Mouse (Mus musculus) intestine, postnatal 0 days (tissue): ENCODE data around the gene Sipa1l1. TPM values are rescaled to one million over a fixed set of nuclear protein-coding genes. Genes with fewer than 3 reads are reported as not detected.

ENCODE experiments used
- ATAC-seq: fragments of 200-750 bp; cut with Nextera tagmentation; 2 replicates; pipeline ENCODE4 v1.8.0; 2017; ENCODE audit warnings: mild to moderate bottlenecking, moderate TSS enrichment, moderate library complexity
- H3K27ac ChIP-seq: fragments of 300-500 bp; sonication (generic); 2 replicates; pipeline ENCODE4 v1.5.1; 2014; ENCODE audit warnings: mild to moderate bottlenecking, low read depth, low read length, moderate library complexity
- H3K27me3 ChIP-seq: fragments of 300-500 bp; sonication (generic); replicated peaks from 2 replicates; pipeline ENCODE4 v1.6.1; 2014; ENCODE audit warnings: low read length, mixed read lengths; ENCODE audit not compliant: control insufficient read depth, insufficient read depth
- H3K36me3 ChIP-seq: fragments of 300-500 bp; sonication (generic); 2 replicates; pipeline ENCODE4 v1.6.1; 2014; ENCODE audit warnings: mild to moderate bottlenecking, moderate library complexity; ENCODE audit not compliant: control insufficient read depth, insufficient read depth
- H3K4me1 ChIP-seq: fragments of 300-500 bp; sonication (generic); replicated peaks from 2 replicates; pipeline ENCODE4 v1.6.1; 2014; ENCODE audit warnings: antibody characterized with exemption, low read length, mixed read lengths; ENCODE audit not compliant: control insufficient read depth, insufficient read depth
- H3K4me2 ChIP-seq: fragments of 300-500 bp; sonication (generic); replicated peaks from 2 replicates; pipeline ENCODE4 v1.6.1; 2014; ENCODE audit warnings: low read depth, mild to moderate bottlenecking, moderate library complexity
- H3K4me3 ChIP-seq: fragments of 300-500 bp; sonication (generic); 2 replicates; pipeline ENCODE4 v1.5.1; 2014; ENCODE audit warnings: low read depth, low read length
- H3K9ac ChIP-seq: fragments of 300-500 bp; sonication (generic); 2 replicates; pipeline ENCODE4 v1.6.1; 2014; ENCODE audit warnings: mild to moderate bottlenecking, low read depth, low read length
- H3K9me3 ChIP-seq: fragments of 300-500 bp; sonication (generic); 2 replicates; pipeline ENCODE4 v1.6.1; 2016; ENCODE audit warnings: mixed run types; ENCODE audit not compliant: control insufficient read depth
- CTCF ChIP-seq: sonication (generic); IDR thresholded peaks from 2 replicates; pipeline ENCODE4 v1.5.1; 2016; ENCODE audit warnings: low read depth, mild to moderate bottlenecking, control low read depth, antibody characterized with exemption, moderate library complexity
- WGBS: fragments of 180-500 bp; shearing (Covaris S2); extraction: QIAGEN DNeasy Blood & Tissue Kit; methylation state at CpG from one replicate; pipeline ENCODE4 v1.1.7; 2014; 5-methylcytosine and 5-hydroxymethylcytosine counted together
- polyA plus RNA-seq: library from polyadenylated mRNA; unstranded; fragments of >200 nt; fragmentation: Nextera tagmentation; extraction: Ambion mirVana; gene quantifications from 2 replicates; pipeline ENCODE4 v1.2.1, GENCODE M21; 2015

Gene Sipa1l1
- polyA plus RNA-seq, 1 experiment from 2014 or later, result 10.2 TPM

- Histone ChIP-seq H3K9me3 (no peaks in the 10 kb centered on the region), H3K27ac (no peak overlapping the region), H3K27me3 (no peaks in the 10 kb centered on the region), H3K36me3 (0 out of 2 replicates have a peak, but pooled peaks cover under 1% of the 10 kb centered on the region), H3K4me1 (peaks cover 9% of the 10 kb centered on the region), H3K4me3 (no peak overlapping the region), H3K9ac (no peak overlapping the region), H3K4me2 (no peak overlapping the region)
- 63% methylated on average over 7 of the region's 7 CpGs for WGBS
- TF ChIP-seq CTCF, result no peak
- ATAC-seq, result no peak
Measured at GRCm38 (mm10) chr12:82187178-82187839, 18.2 kb downstream of the Sipa1l1 start.

GRCm38 (mm10) chr12:82188321-82189075 is 19.4 kb downstream of the Sipa1l1 start:
- H3K27ac ChIP-seq, result no peak overlapping the region
- 61% methylated on average over 9 of the region's 9 CpGs for WGBS

GRCm38 (mm10) chr12:82189076-82189675 is 20.1 kb downstream of the Sipa1l1 start:
- TF ChIP-seq CTCF, result no peak
- H3K9me3 ChIP-seq, result no peaks in the 10 kb centered on the region
- H3K27me3 ChIP-seq, result no peaks in the 10 kb centered on the region
- 28% methylated on average over 6 of the region's 6 CpGs for WGBS
- no peaks in the 10 kb centered on the region for H3K36me3 ChIP-seq
- no peak overlapping the region for H3K4me3 ChIP-seq
- H3K4me2 ChIP-seq, result peak overlapping the region; percentile 58; the same call in 1 of the 2 replicates
- ATAC-seq, result no peak
- peaks cover 9% of the 10 kb centered on the region for H3K4me1 ChIP-seq
- no peak overlapping the region for H3K9ac ChIP-seq
- H3K27ac ChIP-seq, result no peak overlapping the region

More at GRCm38 (mm10) chr12:82188321-82189075, 19.4 kb downstream of the Sipa1l1 start:
- H3K9ac ChIP-seq, result no peak overlapping the region
- H3K27me3 ChIP-seq, result no peaks in the 10 kb centered on the region
- H3K4me1 ChIP-seq, result peaks cover 9% of the 10 kb centered on the region
- H3K4me3 ChIP-seq, result no peak overlapping the region
- TF ChIP-seq CTCF, result peak; percentile 40; the same call in 1 of the 2 replicates
- H3K4me2 ChIP-seq, result no peak overlapping the region
- H3K36me3 ChIP-seq, result no peaks in the 10 kb centered on the region
- no peaks in the 10 kb centered on the region for H3K9me3 ChIP-seq
- ATAC-seq, result no peak

GRCm38 (mm10) chr12:82189715-82190581 is 20.8 kb downstream of the Sipa1l1 start:
- H3K9me3 ChIP-seq, result no peaks in the 10 kb centered on the region
- H3K4me2 ChIP-seq, result peak overlapping the region; percentile 58
- no peak overlapping the region for H3K9ac ChIP-seq
- ATAC-seq, result peak; percentile 45; the same call in 1 of the 2 replicates
- no peaks in the 10 kb centered on the region for H3K27me3 ChIP-seq
- TF ChIP-seq CTCF, result no peak
- H3K36me3 ChIP-seq, result no peaks in the 10 kb centered on the region
- peak overlapping the region; percentile 18 for H3K4me3 ChIP-seq
- peaks cover 9% of the 10 kb centered on the region for H3K4me1 ChIP-seq
- H3K27ac ChIP-seq, result 0 out of 2 replicates have a peak overlapping the region, but pooled peaks have one; percentile 9
- 24% methylated on average over 16 of the region's 16 CpGs for WGBS

- no peak for TF ChIP-seq CTCF
- WGBS, result 80% methylated on average over 16 of the region's 16 CpGs
- Histone ChIP-seq H3K9me3 (no peaks in the 10 kb centered on the region), H3K4me1 (peaks cover 9% of the 10 kb centered on the region), H3K36me3 (no peaks in the 10 kb centered on the region), H3K27me3 (no peaks in the 10 kb centered on the region), H3K9ac (no peak overlapping the region), H3K4me2 (peak overlapping the region; percentile 58; the same call in 1 of the 2 replicates), H3K27ac (no peak overlapping the region), H3K4me3 (no peak overlapping the region)
- no peak for ATAC-seq
Measured at GRCm38 (mm10) chr12:82190582-82190965, 21.5 kb downstream of the Sipa1l1 start.
